Mouse (Mus musculus): ENCODE measurements around the gene Srpk2.

DNA sequence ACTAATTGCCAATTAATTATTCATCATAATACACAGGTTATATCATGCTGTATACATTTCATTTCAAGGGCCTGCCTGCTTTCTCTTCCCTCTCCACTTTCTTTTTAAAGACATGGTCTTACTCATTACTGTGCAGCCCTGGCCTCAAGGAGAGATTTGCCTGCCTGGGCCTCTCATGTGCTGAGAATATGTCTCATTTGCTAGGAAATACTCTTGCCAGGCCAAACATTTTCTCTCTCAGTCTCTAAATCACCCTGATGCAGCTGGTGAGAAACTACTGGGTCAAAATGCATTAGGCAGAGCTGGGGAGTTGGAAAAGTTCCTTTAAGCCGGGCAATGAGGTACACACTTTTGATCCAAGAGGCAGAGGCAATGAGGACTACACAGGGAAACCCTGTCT is 29.4 kb downstream of the Srpk2 start:
- TF ChIP-seq POLR2A (IDR thresholded peaks at IDR 0.05; ENCODE audit: borderline replicate concordance, extremely low read depth, insufficient read depth, insufficient read length, poor library complexity, severe bottlenecking) (no peak), CTCF (IDR thresholded peaks at IDR 0.05; ENCODE audit: borderline replicate concordance, extremely low read depth, insufficient read depth, insufficient read length) (no peak)

Data from brain, embryonic 14.5 days (tissue).